Mouse (Mus musculus): ENCODE results near the gene Fpgs. TPM values are rescaled to one million over a fixed set of nuclear protein-coding genes. Genes with fewer than 3 reads are reported as not detected.

Fpgs gene
- total RNA-seq, 4 experiments from 2014 or later = 10.8 to 22.2 (median 18.7) TPM

Small RNA genes lying within 50 kb of the gene (microRNA-seq; reads per million reads assigned to microRNA genes)
- 0 reads per million in 2 experiments for gene Gm47291
- gene Mir1954 = 0 reads per million in 2 experiments
- gene Mir2861 = 0 to 0.18 reads per million in 2 experiments
- gene Mir3960 = 0 reads per million in 2 experiments
- 0 reads per million in 2 experiments for gene Mir8093

Other genes starting within 250 kb of the Fpgs start
- gene Fam102a, start 168.8 kb downstream of the Fpgs start, total RNA-seq (2022) = 10 to 100 TPM; 39.5 to 50.2 (median 47.2) TPM
- gene Dpm2, start 133.3 kb downstream of the Fpgs start, total RNA-seq (2022) = 10 to 100 TPM; 57.1 to 68.1 (median 62.4) TPM
- under 1 TPM in 1 of 4 experiments, not detected in 3; 0.46 TPM for gene Pip5kl1, start 129.3 kb downstream of the Fpgs start, total RNA-seq (2022)
- gene 9430097D07Rik, start 128.5 kb downstream of the Fpgs start, total RNA-seq (2022) = not detected
- gene St6galnac4, start 117.0 kb downstream of the Fpgs start, total RNA-seq (2022) = 10 to 100 TPM in 3 of 4 experiments, 1 to 10 TPM in 1; 8.5 to 18.9 (median 13.8) TPM
- gene St6galnac6, start 104.4 kb downstream of the Fpgs start, total RNA-seq (2022) = 10 to 100 TPM; 42.7 to 61.4 (median 51.8) TPM
- gene Ak1, start 82.4 kb downstream of the Fpgs start, total RNA-seq (2022) = 10 to 100 TPM; 24.1 to 57.3 (median 40.1) TPM
- 100 to 1,000 TPM in 3 of 4 experiments, 10 to 100 TPM in 1; 96.0 to 134 (median 120) TPM for gene Eng, start 57.5 kb downstream of the Fpgs start, total RNA-seq (2022)
- 100 to 1,000 TPM in 1 of 4 experiments, 10 to 100 TPM in 3; 80.8 to 110 (median 92.1) TPM for gene Cdk9, start 8.9 kb upstream of the Fpgs start, total RNA-seq (2022)
- gene Sh2d3c, start 16.9 kb upstream of the Fpgs start, total RNA-seq (2022) = 10 to 100 TPM; 12.4 to 23.9 (median 18.0) TPM
- not detected for gene 6330409D20Rik, start 36.9 kb upstream of the Fpgs start, total RNA-seq (2022)
- 10 to 100 TPM; 22.6 to 31.1 (median 28.5) TPM for gene Tor2a, start 53.1 kb upstream of the Fpgs start, total RNA-seq (2022)
- under 1 TPM in 3 of 4 experiments, not detected in 1; 0.28 to 0.54 (median 0.45) TPM for gene Ttc16, start 71.5 kb upstream of the Fpgs start, total RNA-seq (2022)
- 10 to 100 TPM in 2 of 4 experiments, 1 to 10 TPM in 2; 5.4 to 17.8 (median 10.2) TPM for gene Ptrh1, start 71.6 kb upstream of the Fpgs start, total RNA-seq (2022)
- not detected for gene Cfap157, start 80.3 kb upstream of the Fpgs start, total RNA-seq (2022)
- 10 to 100 TPM; 23.8 to 50.5 (median 37.5) TPM for gene Stxbp1, start 143.1 kb upstream of the Fpgs start, total RNA-seq (2022)
- 10 to 100 TPM; 18.7 to 35.3 (median 29.3) TPM for gene Fam129b, start 172.0 kb upstream of the Fpgs start, total RNA-seq (2022)